Mouse (Mus musculus) neural tube, embryonic 13.5 days (tissue): ENCODE data around the gene Naip2. TPM values are rescaled to one million over a fixed set of nuclear protein-coding genes. Genes with fewer than 3 reads are reported as not detected.
"Not testable (repeated sequence)": the region's sequence is repeated elsewhere in the genome, so short reads cannot be mapped to it uniquely, and the experiment has no call there.

Experiments
- ATAC-seq: fragments of 200-750 bp; cut with Nextera tagmentation; 2 replicates; pipeline ENCODE4 v1.8.0; 2017; ENCODE audit warnings: low read depth, mild to moderate bottlenecking, moderate TSS enrichment, moderate library complexity
- H3K27ac ChIP-seq: fragments of 300-500 bp; sonication (generic); replicated peaks from 2 replicates; pipeline ENCODE4 v1.5.1; 2015; ENCODE audit warnings: moderate library complexity, mild to moderate bottlenecking, inconsistent platforms
- H3K27me3 ChIP-seq: fragments of 300-500 bp; sonication (generic); 2 replicates; pipeline ENCODE4 v1.6.1; 2015; ENCODE audit warnings: mild to moderate bottlenecking, inconsistent platforms
- H3K36me3 ChIP-seq: fragments of 300-500 bp; sonication (generic); 2 replicates; pipeline ENCODE4 v1.6.1; 2015; ENCODE audit warnings: mild to moderate bottlenecking, inconsistent platforms
- H3K4me1 ChIP-seq: fragments of 300-500 bp; sonication (generic); replicated peaks from 2 replicates; pipeline ENCODE4 v1.6.1; 2015; ENCODE audit warnings: inconsistent platforms
- H3K4me2 ChIP-seq: fragments of 300-500 bp; sonication (generic); 2 replicates; pipeline ENCODE4 v1.6.1; 2015; ENCODE audit warnings: inconsistent platforms, mild to moderate bottlenecking, moderate library complexity
- H3K4me3 ChIP-seq: fragments of 300-500 bp; sonication (generic); 2 replicates; pipeline ENCODE4 v1.5.1; 2015; ENCODE audit warnings: mild to moderate bottlenecking, inconsistent platforms
- H3K9ac ChIP-seq: fragments of 300-500 bp; sonication (generic); 2 replicates; pipeline ENCODE4 v1.6.1; 2015; ENCODE audit warnings: moderate library complexity, mild to moderate bottlenecking, inconsistent platforms
- H3K9me3 ChIP-seq: fragments of 300-500 bp; sonication (generic); 2 replicates; pipeline ENCODE4 v1.6.1; 2016; ENCODE audit warnings: inconsistent platforms
- WGBS: fragments of 180-500 bp; shearing (Covaris S2); methylation state at CpG from one replicate; pipeline ENCODE4 v1.1.7; 2015; 5-methylcytosine and 5-hydroxymethylcytosine counted together
- polyA plus RNA-seq: library from polyadenylated mRNA; unstranded; fragments of >200 nt; fragmentation: Nextera tagmentation; extraction: Ambion mirVana; gene quantifications from 2 replicates; pipeline ENCODE4 v1.2.1, GENCODE M21; 2015

Naip2 gene
- polyA plus RNA-seq, 1 experiment from 2014 or later = 0.20 TPM

DNA sequence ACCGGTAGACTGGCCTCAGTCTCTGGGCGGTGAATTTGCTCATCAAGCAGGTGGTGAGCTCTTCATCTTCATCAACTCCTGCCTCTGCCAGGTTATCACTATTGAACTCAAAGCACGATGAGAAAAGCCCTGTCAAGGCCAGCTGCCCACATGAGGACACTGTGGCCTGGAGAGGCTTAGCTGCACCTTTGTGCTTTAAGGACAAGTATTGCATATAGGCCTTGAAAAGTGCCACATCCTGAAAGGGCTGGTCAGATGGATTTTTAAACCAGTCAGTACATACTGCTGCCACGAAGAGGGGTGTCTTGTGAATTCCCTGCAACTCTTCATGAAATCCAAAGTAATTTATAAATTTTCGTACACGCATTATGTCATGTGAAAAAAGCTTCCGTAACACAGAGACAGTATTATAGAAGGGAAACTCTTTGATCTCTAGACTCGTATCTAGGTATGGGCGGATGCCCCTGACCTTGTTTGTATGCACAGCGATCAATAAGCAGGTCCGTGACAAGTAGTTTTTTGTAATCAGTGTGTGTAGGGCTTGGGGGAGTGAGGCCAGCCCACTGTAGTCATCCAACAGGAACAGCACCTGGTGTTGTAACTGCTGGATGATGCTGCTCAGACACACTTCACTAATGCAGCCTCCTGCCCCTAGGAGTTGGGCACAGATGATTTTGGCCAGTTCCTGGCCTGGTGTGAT lies 40.6 kb downstream of the Naip2 start:
- H3K4me1 ChIP-seq, H3K27ac ChIP-seq, H3K9me3 ChIP-seq, H3K4me3 ChIP-seq, H3K4me2 ChIP-seq, H3K36me3 ChIP-seq, ATAC-seq, H3K9ac ChIP-seq, H3K27me3 ChIP-seq: not testable (repeated sequence)
- 90% methylated on average over 11 of the region's 11 CpGs for WGBS

GRCm38 (mm10) chr13:100156624-100157023 lies 45.3 kb downstream of the Naip2 start:
- Histone ChIP-seq H3K27me3 (no peaks in the 10 kb centered on the region), H3K9me3 (no peaks in the 10 kb centered on the region), H3K27ac (no peak overlapping the region), H3K9ac (no peak overlapping the region), H3K36me3 (no peaks in the 10 kb centered on the region), H3K4me1 (no peaks in the 10 kb centered on the region), H3K4me2 (no peak overlapping the region), H3K4me3 (no peak overlapping the region)
- ATAC-seq = no peak
- 86% methylated on average over 3 of the region's 3 CpGs for WGBS

DNA sequence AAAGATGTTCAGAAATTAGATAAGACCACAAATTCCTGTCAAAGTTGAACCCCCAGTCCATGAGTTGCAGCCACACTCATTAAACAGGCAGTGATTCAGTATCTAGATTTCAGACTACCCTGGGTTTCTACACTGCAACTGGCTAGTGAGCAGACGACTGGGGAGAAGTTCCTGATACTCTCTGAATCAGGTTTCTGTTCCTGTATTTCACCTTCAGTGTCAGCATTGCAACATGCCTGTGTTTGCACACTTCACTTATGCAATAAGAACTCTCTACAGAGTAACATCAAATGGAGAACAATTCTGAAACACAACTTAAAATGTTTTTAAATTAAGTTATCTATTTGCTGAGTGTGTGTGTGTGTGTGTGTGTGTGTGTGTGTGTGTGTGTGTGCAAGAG lies 49.2 kb downstream of the Naip2 start:
- 81% methylated on average over 1 of the region's 1 CpGs for WGBS
- no peaks in the 10 kb centered on the region for H3K4me1 ChIP-seq
- no peaks in the 10 kb centered on the region for H3K36me3 ChIP-seq
- H3K4me2 ChIP-seq = no peak overlapping the region
- no peak overlapping the region for H3K27ac ChIP-seq
- no peak overlapping the region for H3K4me3 ChIP-seq
- no peaks in the 10 kb centered on the region for H3K27me3 ChIP-seq
- ATAC-seq = no peak
- no peaks in the 10 kb centered on the region for H3K9me3 ChIP-seq
- H3K9ac ChIP-seq = no peak overlapping the region

DNA sequence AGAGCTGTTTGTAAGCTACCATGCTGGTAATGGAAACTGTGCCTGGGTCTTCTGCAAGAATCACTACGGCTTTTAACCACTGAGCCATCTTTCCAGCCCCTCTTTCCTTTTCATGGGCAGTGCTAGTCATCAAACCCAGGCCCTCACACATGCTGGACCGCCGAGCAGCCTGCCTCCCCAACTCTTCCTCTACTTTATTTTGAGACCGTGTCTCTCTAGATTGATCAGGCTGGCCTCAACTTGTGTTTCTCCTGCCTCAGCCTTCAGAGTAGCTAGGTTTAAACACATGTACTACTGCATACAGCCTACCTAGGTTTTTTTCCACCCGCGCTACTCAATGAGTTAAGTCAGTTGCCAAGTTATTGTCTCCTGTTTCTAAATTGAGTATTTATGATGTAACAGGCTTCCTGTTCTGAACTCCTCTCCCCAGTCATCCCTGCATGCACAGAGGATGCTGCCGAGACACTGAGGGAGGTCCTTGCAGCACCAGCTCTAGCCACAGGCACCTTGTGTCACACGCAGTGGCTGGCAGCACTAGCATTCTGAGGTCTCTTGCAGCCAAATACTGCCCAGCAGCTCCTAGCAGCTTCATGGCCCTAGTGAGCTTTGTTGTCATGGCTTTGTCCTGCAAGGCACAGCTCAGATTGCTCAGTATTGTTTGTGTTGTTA lies 60.1 kb downstream of the Naip2 start:
- H3K9ac ChIP-seq = no peak overlapping the region
- H3K27ac ChIP-seq = no peak overlapping the region
- H3K4me2 ChIP-seq = no peak overlapping the region
- no peak overlapping the region for H3K4me3 ChIP-seq
- ATAC-seq = no peak
- H3K27me3 ChIP-seq = no peaks in the 10 kb centered on the region
- WGBS = 81% methylated on average over 8 of the region's 8 CpGs
- H3K9me3 ChIP-seq = no peaks in the 10 kb centered on the region
- H3K36me3 ChIP-seq = peaks cover 23% of the 10 kb centered on the region
- no peaks in the 10 kb centered on the region for H3K4me1 ChIP-seq

- Histone ChIP-seq H3K36me3 (peaks cover 35% of the 10 kb centered on the region), H3K27ac (no peak overlapping the region), H3K4me2 (peak overlapping the region; percentile 88), H3K9me3 (no peaks in the 10 kb centered on the region), H3K9ac (peak overlapping the region; percentile 89), H3K27me3 (no peaks in the 10 kb centered on the region), H3K4me3 (peak overlapping the region; percentile 97), H3K4me1 (peaks cover 17% of the 10 kb centered on the region)
- whole genome bisulfite sequencing = 5% methylated on average over 10 of the region's 10 CpGs
- peak; percentile 45 for ATAC-seq
Observed at GRCm38 (mm10) chr13:100125258-100125643, 76.6 kb downstream of the Naip2 start.

- Histone ChIP-seq H3K9me3 (no peaks in the 10 kb centered on the region), H3K27ac (peak within 1 kb of the TSS; percentile 56; the same call in 1 of the 2 replicates)
- WGBS = 4% methylated on average over 42 of the region's 42 CpGs
Observed at GRCm38 (mm10) chr13:100124423-100125257, 77.3 kb downstream of the Naip2 start, which contains the start of gene Smn1. Gene Smn1 (plus strand): TSS chr13:100124852.

DNA sequence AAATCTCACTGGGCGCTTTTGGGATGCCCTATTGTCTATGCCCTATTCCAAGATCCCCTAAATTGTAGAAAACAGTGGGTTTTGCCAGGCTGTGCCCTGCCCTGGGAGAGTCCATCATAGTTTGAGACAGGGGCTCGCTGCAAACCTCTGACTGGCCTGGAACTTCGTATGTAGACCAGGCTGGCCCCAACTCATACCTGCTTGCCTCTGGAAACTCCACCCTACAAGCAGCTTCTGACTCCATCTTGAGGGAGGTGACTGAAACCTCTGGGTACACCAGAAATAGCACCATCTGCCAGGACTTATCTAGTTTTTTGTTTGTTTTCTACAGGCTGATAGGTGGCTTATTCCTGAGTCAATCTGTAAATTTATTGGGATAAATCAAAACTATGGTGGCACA lies 77.9 kb downstream of the Naip2 start:
- H3K27ac ChIP-seq = no peak overlapping the region
- peak overlapping the region; percentile 89 for H3K9ac ChIP-seq
- ATAC-seq = peak; percentile 71
- H3K9me3 ChIP-seq = no peaks in the 10 kb centered on the region
- peaks cover 23% of the 10 kb centered on the region for H3K36me3 ChIP-seq
- H3K4me1 ChIP-seq = peaks cover 17% of the 10 kb centered on the region
- H3K4me2 ChIP-seq = peak overlapping the region; percentile 88
- peak overlapping the region; percentile 97 for H3K4me3 ChIP-seq
- WGBS = 91% methylated on average over 3 of the region's 3 CpGs
- no peaks in the 10 kb centered on the region for H3K27me3 ChIP-seq

More at GRCm38 (mm10) chr13:100124423-100125257, 77.3 kb downstream of the Naip2 start, which contains the start of gene Smn1:
- peak within 1 kb of the TSS; percentile 97 for H3K4me3 ChIP-seq
- peak within 1 kb of the TSS; percentile 88 for H3K4me2 ChIP-seq
- H3K27me3 ChIP-seq = no peaks in the 10 kb centered on the region
- H3K9ac ChIP-seq = peak within 1 kb of the TSS; percentile 89
- peak; percentile 96 for ATAC-seq
- H3K36me3 ChIP-seq = peaks cover 29% of the 10 kb centered on the region
- peaks cover 17% of the 10 kb centered on the region for H3K4me1 ChIP-seq

DNA sequence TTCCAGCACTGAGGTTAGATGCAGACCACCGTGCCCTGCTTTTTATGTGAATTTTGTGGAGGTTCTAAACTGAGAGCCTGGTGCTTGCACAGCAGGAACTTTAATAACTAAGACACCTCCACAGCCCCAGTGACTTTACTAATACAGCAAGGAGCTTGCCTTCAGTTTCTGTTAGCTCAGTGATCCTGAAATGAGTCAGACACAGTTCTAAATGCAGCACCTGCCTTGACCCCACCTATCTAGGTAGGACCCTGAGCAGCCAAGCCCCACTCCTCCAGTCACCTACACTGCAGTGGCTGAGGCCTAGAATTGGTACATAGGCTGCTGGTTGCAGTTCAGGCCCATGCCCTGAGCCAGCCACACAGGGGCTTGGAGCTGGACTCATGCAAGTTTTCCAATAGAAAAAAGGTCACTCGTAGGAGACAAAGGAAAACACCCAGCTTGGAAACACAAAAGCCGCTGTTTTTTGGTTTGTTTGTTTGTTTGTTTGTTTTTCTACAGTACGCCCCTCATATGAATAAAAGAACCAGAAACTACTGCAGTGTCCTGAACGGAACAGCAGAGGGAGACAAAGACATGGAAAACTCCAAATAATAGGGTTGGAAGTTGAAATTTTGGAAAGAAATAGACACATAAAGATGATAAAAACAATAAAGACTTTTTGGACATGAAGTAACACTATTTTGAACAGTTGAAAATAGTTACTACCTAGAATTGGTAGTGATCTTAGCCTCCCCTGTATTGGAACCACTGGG lies 89.5 kb downstream of the Naip2 start:
- no peak overlapping the region for H3K4me2 ChIP-seq
- 44% methylated on average over 5 of the region's 5 CpGs for WGBS
- H3K27ac ChIP-seq = no peak overlapping the region
- H3K4me1 ChIP-seq = peaks cover 18% of the 10 kb centered on the region
- H3K9ac ChIP-seq = no peak overlapping the region
- peaks cover 41% of the 10 kb centered on the region for H3K36me3 ChIP-seq
- no peaks in the 10 kb centered on the region for H3K27me3 ChIP-seq
- H3K9me3 ChIP-seq = no peaks in the 10 kb centered on the region
- no peak for ATAC-seq
- H3K4me3 ChIP-seq = no peak overlapping the region

GRCm38 (mm10) chr13:100107652-100108472 lies 94.0 kb downstream of the Naip2 start, which contains the start of gene Serf1:
Gene Serf1 (plus strand): TSS chr13:100108012.
- Histone ChIP-seq H3K4me1 (peaks cover 30% of the 10 kb centered on the region), H3K4me2 (peak within 1 kb of the TSS; percentile 80), H3K36me3 (peaks cover 17% of the 10 kb centered on the region), H3K27me3 (peaks cover 7% of the 10 kb centered on the region; the same call in 1 of the 2 replicates), H3K4me3 (peak within 1 kb of the TSS; percentile 90), H3K9ac (peak within 1 kb of the TSS; percentile 87), H3K27ac (peak within 1 kb of the TSS; percentile 80), H3K9me3 (no peaks in the 10 kb centered on the region)
- WGBS = 1% methylated on average over 64 of the region's 76 CpGs
- ATAC-seq = peak; percentile 84

GRCm38 (mm10) chr13:100103748-100104254 lies 98.1 kb downstream of the Naip2 start, which contains the start of gene Bdp1:
Gene Bdp1 (minus strand): TSS chr13:100104070.
- Histone ChIP-seq H3K4me1 (peaks cover 35% of the 10 kb centered on the region), H3K27me3 (peaks cover 7% of the 10 kb centered on the region; the same call in 1 of the 2 replicates), H3K9ac (peak within 1 kb of the TSS; percentile 89), H3K4me2 (peak within 1 kb of the TSS; percentile 82), H3K27ac (peak within 1 kb of the TSS; percentile 86), H3K36me3 (peaks cover 3% of the 10 kb centered on the region; the same call in 1 of the 2 replicates), H3K4me3 (peak within 1 kb of the TSS; percentile 90), H3K9me3 (no peaks in the 10 kb centered on the region)
- peak; percentile 66 for ATAC-seq
- WGBS = under 1% methylated on average over 44 of the region's 44 CpGs
